Mouse (Mus musculus) C2C12 (cell line): ENCODE data around the gene Ccdc162. TPM values are rescaled to one million over a fixed set of nuclear protein-coding genes. Genes with fewer than 3 reads are reported as not detected.

Experiments
- H3K27me3 ChIP-seq: one replicate; pipeline ENCODE4 v1.6.1; 2011; ENCODE audit not compliant: control insufficient read depth, insufficient read depth, insufficient read length
- H3K36me3 ChIP-seq: one replicate; pipeline ENCODE4 v1.6.1; 2011; ENCODE audit not compliant: control insufficient read depth, insufficient read depth
- H3K4me3 ChIP-seq: one replicate; pipeline ENCODE4 v1.5.1; 2011; ENCODE audit warnings: mild to moderate bottlenecking, control low read depth; ENCODE audit not compliant: poor library complexity, insufficient read depth, severe bottlenecking
- H3K79me2 ChIP-seq: one replicate; pipeline ENCODE4 v1.6.1; 2011; ENCODE audit not compliant: control insufficient read depth, insufficient read depth
- H3K79me3 ChIP-seq: one replicate; pipeline ENCODE4 v1.6.1; 2011; ENCODE audit warnings: low read depth, control low read depth
- H3ac ChIP-seq: one replicate; pipeline ENCODE3; 2011; ENCODE audit warnings: low read depth; ENCODE audit not compliant: control insufficient read depth, insufficient read length
- CEBPB ChIP-seq: IDR thresholded peaks from one replicate; pipeline ENCODE4 v1.6.1; 2011; ENCODE audit warnings: low read depth, mild to moderate bottlenecking, control low read depth, moderate library complexity
- CTCF ChIP-seq: IDR thresholded peaks from one replicate; pipeline ENCODE4 v1.5.1; 2011; ENCODE audit not compliant: control insufficient read depth, insufficient read depth, insufficient read length
- FOSL1 ChIP-seq: IDR thresholded peaks from one replicate; pipeline ENCODE4 v1.8.0; 2011; ENCODE audit warnings: mild to moderate bottlenecking, low read length; ENCODE audit not compliant: poor library complexity, insufficient read depth, severe bottlenecking
- MAX ChIP-seq: IDR thresholded peaks from one replicate; pipeline ENCODE4 v1.6.1; 2011; ENCODE audit warnings: mild to moderate bottlenecking, control low read depth
- MYOD1 ChIP-seq: IDR thresholded peaks from one replicate; pipeline ENCODE4 v1.6.1; 2011; ENCODE audit warnings: low read depth; ENCODE audit not compliant: control insufficient read depth, insufficient read length
- MYOG ChIP-seq: IDR thresholded peaks from one replicate; pipeline ENCODE4 v1.6.1; 2011; ENCODE audit not compliant: control insufficient read depth, insufficient read length; ENCODE audit errors: extremely low read depth
- USF1 ChIP-seq: IDR thresholded peaks from one replicate; pipeline ENCODE4 v1.6.1; 2011; ENCODE audit warnings: low read depth, mild to moderate bottlenecking, control low read depth, moderate library complexity
- polyA plus RNA-seq: library from polyadenylated mRNA; unstranded; fragments of >200 nt; fragmentation: generic; extraction: Trizol; gene quantifications from one replicate; pipeline ENCODE4 v1.2.1, GENCODE M21; 2012; ENCODE audit warnings: missing spikeins

Gene Ccdc162
- polyA plus RNA-seq, 1 experiment, result 0.13 TPM

- Histone ChIP-seq H3K36me3 (no peaks in the 10 kb centered on the region), H3K79me3 (no peaks in the 10 kb centered on the region), H3K4me3 (no peak overlapping the region), H3K79me2 (no peaks in the 10 kb centered on the region), H3K27me3 (peaks cover 3% of the 10 kb centered on the region), H3ac (no peak overlapping the region)
- TF ChIP-seq CEBPB, result no peak
- no peak for TF ChIP-seq MAX
- no peak for TF ChIP-seq USF1
- no peak for TF ChIP-seq FOSL1
- no peak for TF ChIP-seq MYOD1
- TF ChIP-seq MYOG, result no peak
- no peak for TF ChIP-seq CTCF
These were observed 39.0 kb downstream of the Ccdc162 start for GRCm38 (mm10) chr10:41677396-41677795.

- peaks cover 3% of the 10 kb centered on the region for H3K27me3 ChIP-seq
- H3K79me2 ChIP-seq, result no peaks in the 10 kb centered on the region
- H3K4me3 ChIP-seq, result no peak overlapping the region
- H3K79me3 ChIP-seq, result no peaks in the 10 kb centered on the region
- H3ac ChIP-seq, result no peak overlapping the region
- H3K36me3 ChIP-seq, result no peaks in the 10 kb centered on the region
- TF ChIP-seq MAX (no peak), USF1 (no peak), CEBPB (no peak), FOSL1 (no peak), MYOG (no peak), CTCF (no peak), MYOD1 (no peak)
These were observed 39.8 kb downstream of the Ccdc162 start for GRCm38 (mm10) chr10:41676661-41677061.

GRCm38 (mm10) chr10:41675842-41676571 is 40.4 kb downstream of the Ccdc162 start:
- no peak for TF ChIP-seq MAX
- Histone ChIP-seq H3ac (no peak overlapping the region), H3K4me3 (no peak overlapping the region), H3K27me3 (peaks cover 3% of the 10 kb centered on the region), H3K79me3 (no peaks in the 10 kb centered on the region), H3K36me3 (no peaks in the 10 kb centered on the region), H3K79me2 (no peaks in the 10 kb centered on the region)

GRCm38 (mm10) chr10:41675243-41675642 is 41.2 kb downstream of the Ccdc162 start:
- H3K36me3 ChIP-seq, result no peaks in the 10 kb centered on the region
- H3K27me3 ChIP-seq, result peaks cover 3% of the 10 kb centered on the region
- TF ChIP-seq CEBPB (no peak), MYOD1 (no peak), CTCF (no peak), MAX (no peak), FOSL1 (no peak), MYOG (no peak), USF1 (no peak)
- H3K79me3 ChIP-seq, result no peaks in the 10 kb centered on the region
- H3K4me3 ChIP-seq, result no peak overlapping the region
- no peak overlapping the region for H3ac ChIP-seq
- H3K79me2 ChIP-seq, result no peaks in the 10 kb centered on the region

- Histone ChIP-seq H3K36me3 (no peaks in the 10 kb centered on the region), H3K79me3 (no peaks in the 10 kb centered on the region), H3K79me2 (no peaks in the 10 kb centered on the region), H3K27me3 (peaks cover 3% of the 10 kb centered on the region), H3ac (no peak overlapping the region), H3K4me3 (no peak overlapping the region)
- TF ChIP-seq MAX (no peak), CTCF (no peak), MYOG (no peak)
These were observed 42.1 kb downstream of the Ccdc162 start for GRCm38 (mm10) chr10:41674362-41674761.

- TF ChIP-seq USF1 (no peak), MYOG (no peak), MAX (no peak), FOSL1 (no peak), CEBPB (no peak), MYOD1 (no peak), CTCF (no peak)
- Histone ChIP-seq H3K36me3 (no peaks in the 10 kb centered on the region), H3K79me3 (no peaks in the 10 kb centered on the region), H3K27me3 (peaks cover 3% of the 10 kb centered on the region), H3K4me3 (no peak overlapping the region), H3ac (no peak overlapping the region), H3K79me2 (no peaks in the 10 kb centered on the region)
These were observed 46.2 kb downstream of the Ccdc162 start for GRCm38 (mm10) chr10:41670196-41670595.
